Mouse (Mus musculus) cerebellum, adult 11 months (tissue): ENCODE measurements at regions not wholly inside any gene's neighbourhood (a gene's known extent, or its start where the extent isn't known, plus 50 kb on each side); places are given as distances from the start of the nearest gene placed in this dataset.

Experiments
- DNase-seq: peaks from one replicate; pipeline ENCODE4 v3.0.0; 2022

GRCm38 (mm10) chr12:14415543-14416181, 263.8 kb upstream of the Fam84a start:
- no peak for DNase-seq

- no peak for DNase-seq
Measured at GRCm38 (mm10) chr12:14411102-14411501, 259.2 kb upstream of the Fam84a start.

GRCm38 (mm10) chr12:14405796-14406195, 253.9 kb upstream of the Fam84a start:
- no peak for DNase-seq

- DNase-seq, result no peak
Measured at GRCm38 (mm10) chr12:14376211-14376610, 224.4 kb upstream of the Fam84a start.

GRCm38 (mm10) chr12:14338244-14338799, 186.5 kb upstream of the Fam84a start:
- no peak for DNase-seq

- DNase-seq, result no peak
Measured at GRCm38 (mm10) chr12:14337813-14338212, 186.0 kb upstream of the Fam84a start.

GRCm38 (mm10) chr12:14318693-14319092, 166.8 kb upstream of the Fam84a start:
- no peak for DNase-seq

GRCm38 (mm10) chr12:14316392-14316791, 164.5 kb upstream of the Fam84a start:
- DNase-seq, result no peak

- peak; percentile 3 for DNase-seq
Measured at GRCm38 (mm10) chr12:14315780-14316179, 163.9 kb upstream of the Fam84a start.

GRCm38 (mm10) chr12:14302366-14302930, 150.6 kb upstream of the Fam84a start:
- DNase-seq, result no peak

GRCm38 (mm10) chr12:14301676-14302365, 150.0 kb upstream of the Fam84a start:
- DNase-seq, result no peak

GRCm38 (mm10) chr12:14292083-14292482, 140.2 kb upstream of the Fam84a start:
- DNase-seq, result no peak

- no peak for DNase-seq
Measured at GRCm38 (mm10) chr12:14287657-14288056, 135.8 kb upstream of the Fam84a start.

GRCm38 (mm10) chr12:14286676-14287075, 134.8 kb upstream of the Fam84a start:
- DNase-seq, result no peak

GRCm38 (mm10) chr12:14285870-14286535, 134.1 kb upstream of the Fam84a start:
- no peak for DNase-seq

- no peak for DNase-seq
Measured at GRCm38 (mm10) chr12:14283106-14283692, 131.3 kb upstream of the Fam84a start.

GRCm38 (mm10) chr12:14275265-14275664, 123.4 kb upstream of the Fam84a start:
- DNase-seq, result no peak

- no peak for DNase-seq
Measured at GRCm38 (mm10) chr12:14274796-14275195, 122.9 kb upstream of the Fam84a start.

GRCm38 (mm10) chr12:14271216-14271615, 119.4 kb upstream of the Fam84a start:
- DNase-seq, result no peak

GRCm38 (mm10) chr12:14261102-14261501, 109.2 kb upstream of the Fam84a start:
- no peak for DNase-seq

GRCm38 (mm10) chr12:14260288-14260687, 108.4 kb upstream of the Fam84a start:
- no peak for DNase-seq

GRCm38 (mm10) chr12:14253336-14253735, 101.5 kb upstream of the Fam84a start:
- DNase-seq, result no peak

GRCm38 (mm10) chr12:14250124-14250523, 98.3 kb upstream of the Fam84a start:
- DNase-seq, result no peak
